Mouse (Mus musculus) embryonic facial prominence, embryonic 13.5 days (tissue): ENCODE measurements around the gene Rxfp4. TPM values are rescaled to one million over a fixed set of nuclear protein-coding genes. Genes with fewer than 3 reads are reported as not detected.

Experiments used
- ATAC-seq: fragments of 200-750 bp; cut with Nextera tagmentation; 2 replicates; pipeline ENCODE4 v1.8.0; 2017; ENCODE audit warnings: low read depth; ENCODE audit not compliant: insufficient number of reproducible peaks, insufficient read depth, low FRiP score, low TSS enrichment
- H3K27ac ChIP-seq: fragments of 300-500 bp; sonication (generic); 2 replicates; pipeline ENCODE4 v1.5.1; 2015; ENCODE audit warnings: moderate library complexity, mild to moderate bottlenecking, inconsistent platforms
- H3K27me3 ChIP-seq: fragments of 300-500 bp; sonication (generic); 2 replicates; pipeline ENCODE4 v1.6.1; 2015; ENCODE audit warnings: mild to moderate bottlenecking, inconsistent platforms
- H3K36me3 ChIP-seq: fragments of 300-500 bp; sonication (generic); 2 replicates; pipeline ENCODE4 v1.6.1; 2015; ENCODE audit warnings: mild to moderate bottlenecking, inconsistent platforms
- H3K4me1 ChIP-seq: fragments of 300-500 bp; sonication (generic); 2 replicates; pipeline ENCODE4 v1.6.1; 2015; ENCODE audit warnings: inconsistent platforms
- H3K4me2 ChIP-seq: fragments of 300-500 bp; sonication (generic); 2 replicates; pipeline ENCODE4 v1.6.1; 2015; ENCODE audit warnings: moderate library complexity, mild to moderate bottlenecking, inconsistent platforms
- H3K4me3 ChIP-seq: fragments of 300-500 bp; sonication (generic); 2 replicates; pipeline ENCODE4 v1.5.1; 2015; ENCODE audit warnings: mild to moderate bottlenecking, inconsistent platforms
- H3K9ac ChIP-seq: fragments of 300-500 bp; sonication (generic); 2 replicates; pipeline ENCODE4 v1.6.1; 2015; ENCODE audit warnings: mild to moderate bottlenecking, inconsistent platforms
- H3K9me3 ChIP-seq: fragments of 300-500 bp; sonication (generic); 2 replicates; pipeline ENCODE4 v1.6.1; 2016; ENCODE audit warnings: inconsistent platforms
- WGBS: fragments of 180-500 bp; shearing (Covaris S2); methylation state at CpG from one replicate; pipeline ENCODE4 v1.1.7; 2015; ENCODE audit warnings: mixed read lengths; 5-methylcytosine and 5-hydroxymethylcytosine counted together
- polyA plus RNA-seq: library from polyadenylated mRNA; unstranded; fragments of >200 nt; fragmentation: Nextera tagmentation; extraction: Ambion mirVana; gene quantifications from 2 replicates; pipeline ENCODE4 v1.2.1, GENCODE M21; 2015

The Rxfp4 gene
- polyA plus RNA-seq, 1 experiment from 2014 or later, result not detected

GRCm38 (mm10) chr3:88604863-88605262, 48.1 kb downstream of the Rxfp4 start:
- Histone ChIP-seq H3K36me3 (no peaks in the 10 kb centered on the region), H3K4me2 (no peak overlapping the region), H3K27ac (no peak overlapping the region), H3K4me3 (no peak overlapping the region), H3K4me1 (peaks cover 7% of the 10 kb centered on the region), H3K9ac (no peak overlapping the region), H3K9me3 (no peaks in the 10 kb centered on the region), H3K27me3 (no peaks in the 10 kb centered on the region)
- WGBS, result 87% methylated on average over 7 of the region's 7 CpGs
- no peak for ATAC-seq

GRCm38 (mm10) chr3:88603714-88604161, 49.2 kb downstream of the Rxfp4 start:
- Histone ChIP-seq H3K4me3 (no peak overlapping the region), H3K4me1 (peaks cover 7% of the 10 kb centered on the region), H3K27ac (no peak overlapping the region), H3K9me3 (no peaks in the 10 kb centered on the region), H3K9ac (no peak overlapping the region), H3K4me2 (no peak overlapping the region), H3K27me3 (no peaks in the 10 kb centered on the region), H3K36me3 (no peaks in the 10 kb centered on the region)
- 27% methylated on average over 6 of the region's 6 CpGs for WGBS
- no peak for ATAC-seq

- no peak overlapping the region for H3K4me2 ChIP-seq
- H3K36me3 ChIP-seq, result no peaks in the 10 kb centered on the region
- H3K27ac ChIP-seq, result no peak overlapping the region
- no peaks in the 10 kb centered on the region for H3K4me1 ChIP-seq
- no peak overlapping the region for H3K4me3 ChIP-seq
- no peaks in the 10 kb centered on the region for H3K9me3 ChIP-seq
- no peaks in the 10 kb centered on the region for H3K27me3 ChIP-seq
- 72% methylated on average over 4 of the region's 4 CpGs for WGBS
- no peak for ATAC-seq
- H3K9ac ChIP-seq, result no peak overlapping the region
Measured at GRCm38 (mm10) chr3:88602466-88602865, 50.5 kb downstream of the Rxfp4 start.

Other genes starting within 250 kb of the Rxfp4 start
- gene Pmf1, start 242.8 kb downstream of the Rxfp4 start, polyA plus RNA-seq, result 121 and 153 TPM in 2 replicates
- 16.5 and 16.7 TPM in 2 replicates for gene Slc25a44, start 228.0 kb downstream of the Rxfp4 start, polyA plus RNA-seq
- 10.3 and 13.3 TPM in 2 replicates for gene Sema4a, start 192.0 kb downstream of the Rxfp4 start, polyA plus RNA-seq
- gene Lmna, start 143.2 kb downstream of the Rxfp4 start, polyA plus RNA-seq, result 311 and 321 TPM in 2 replicates
- 32.2 and 33.4 TPM in 2 replicates for gene Mex3a, start 120.7 kb downstream of the Rxfp4 start, polyA plus RNA-seq
- gene Rab25, start 104.8 kb downstream of the Rxfp4 start, polyA plus RNA-seq, result 18.6 and 19.5 TPM in 2 replicates
- 164 and 169 TPM in 2 replicates for gene Lamtor2, start 100.1 kb downstream of the Rxfp4 start, polyA plus RNA-seq
- gene Ubqln4, start 99.4 kb downstream of the Rxfp4 start, polyA plus RNA-seq, result 43.0 and 44.6 TPM in 2 replicates
- gene Ssr2, start 77.3 kb downstream of the Rxfp4 start, polyA plus RNA-seq, result 259 and 274 TPM in 2 replicates
- 91.6 and 99.4 TPM in 2 replicates for gene Arhgef2, start 47.2 kb downstream of the Rxfp4 start, polyA plus RNA-seq
- gene Khdc4, start 32.7 kb upstream of the Rxfp4 start, polyA plus RNA-seq, result 92.5 and 106 TPM in 2 replicates
- gene Rit1, start 63.7 kb upstream of the Rxfp4 start, polyA plus RNA-seq, result 51.4 and 54.4 TPM in 2 replicates
- 16.9 and 19.7 TPM in 2 replicates for gene Syt11, start 122.0 kb upstream of the Rxfp4 start, polyA plus RNA-seq
- gene Gon4l, start 182.1 kb upstream of the Rxfp4 start, polyA plus RNA-seq, result 12.6 and 13.9 TPM in 2 replicates